Mouse (Mus musculus): Measurements from ENCODE around the gene BC048671. TPM values are rescaled to one million over a fixed set of nuclear protein-coding genes. Genes with fewer than 3 reads are reported as not detected.

Gene BC048671
- polyA plus RNA-seq, 1 experiment from 2014 or later, result not detected

DNA sequence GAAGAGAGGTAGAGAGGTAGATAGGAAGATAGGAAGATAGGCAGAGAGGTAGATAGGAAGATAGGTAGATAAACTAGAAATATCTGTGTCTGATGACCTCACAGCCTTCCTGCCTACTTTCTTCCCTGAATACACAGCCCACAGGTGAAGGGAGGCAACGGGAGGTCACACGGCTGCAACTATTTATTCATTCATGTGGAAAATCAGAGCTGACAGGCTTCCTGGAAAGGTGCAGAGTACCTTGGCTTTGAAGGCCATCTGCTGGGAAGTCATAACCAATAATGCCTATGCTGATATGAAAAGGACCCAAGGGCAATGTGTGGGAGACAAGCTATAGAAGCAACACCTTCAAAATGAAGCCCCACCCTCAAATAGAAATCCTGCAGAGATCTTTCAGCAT, 41.3 kb downstream of the BC048671 start:
- no peak for DNase-seq (ENCODE audit: low spot score)
- Histone ChIP-seq H3K27ac (ENCODE audit: low read depth, low read length) (no peak overlapping the region), H3K4me2 (ENCODE audit: low read length) (no peak overlapping the region), H3K27me3 (replicated peaks; ENCODE audit: control insufficient read depth, insufficient read depth, low read length) (no peaks in the 10 kb centered on the region), H3K36me3 (ENCODE audit: control insufficient read depth, insufficient read depth, low read length) (no peaks in the 10 kb centered on the region), H3K4me3 (ENCODE audit: low read depth, low read length) (no peak overlapping the region), H3K9me3 (replicated peaks; ENCODE audit: control insufficient read depth, low read length) (no peaks in the 10 kb centered on the region), H3K4me1 (ENCODE audit: control insufficient read depth, insufficient read depth, low read length) (no peaks in the 10 kb centered on the region), H3K9ac (ENCODE audit: low read length) (no peak overlapping the region)
- ATAC-seq, result no peak
- WGBS, result 66% methylated on average over 2 of the region's 2 CpGs

DNA sequence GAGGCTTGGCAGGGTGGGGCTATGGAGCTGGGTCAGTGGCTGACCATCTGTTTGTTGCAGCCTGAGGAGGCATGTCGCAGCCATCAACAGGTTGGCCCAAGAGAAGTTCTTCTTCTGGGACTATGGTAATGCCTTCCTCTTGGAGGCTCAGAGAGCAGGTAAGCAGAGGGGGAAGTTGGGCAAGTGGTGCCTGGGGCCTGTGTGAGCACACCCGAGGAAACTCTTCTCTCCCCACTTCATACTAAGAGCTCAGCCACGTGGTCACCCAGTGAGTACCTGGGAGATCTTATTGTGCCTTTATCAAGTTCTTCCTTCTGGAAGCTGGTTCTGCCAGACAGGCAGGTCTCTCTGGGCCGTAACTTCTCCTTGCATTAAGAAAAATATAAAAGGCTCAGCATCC, 46.2 kb downstream of the BC048671 start:
- DNase-seq (ENCODE audit: low spot score) (no peak), ATAC-seq (no peak)
- H3K9me3 ChIP-seq (replicated peaks; ENCODE audit: control insufficient read depth, low read length), result no peaks in the 10 kb centered on the region
- no peaks in the 10 kb centered on the region for H3K36me3 ChIP-seq (ENCODE audit: control insufficient read depth, insufficient read depth, low read length)
- H3K4me3 ChIP-seq (ENCODE audit: low read depth, low read length), result no peak overlapping the region
- WGBS, result 82% methylated on average over 4 of the region's 4 CpGs
- no peak overlapping the region for H3K4me2 ChIP-seq (ENCODE audit: low read length)
- H3K9ac ChIP-seq (ENCODE audit: low read length), result no peak overlapping the region
- no peak overlapping the region for H3K27ac ChIP-seq (ENCODE audit: low read depth, low read length)
- no peaks in the 10 kb centered on the region for H3K4me1 ChIP-seq (ENCODE audit: control insufficient read depth, insufficient read depth, low read length)
- H3K27me3 ChIP-seq (replicated peaks; ENCODE audit: control insufficient read depth, insufficient read depth, low read length), result no peaks in the 10 kb centered on the region

DNA sequence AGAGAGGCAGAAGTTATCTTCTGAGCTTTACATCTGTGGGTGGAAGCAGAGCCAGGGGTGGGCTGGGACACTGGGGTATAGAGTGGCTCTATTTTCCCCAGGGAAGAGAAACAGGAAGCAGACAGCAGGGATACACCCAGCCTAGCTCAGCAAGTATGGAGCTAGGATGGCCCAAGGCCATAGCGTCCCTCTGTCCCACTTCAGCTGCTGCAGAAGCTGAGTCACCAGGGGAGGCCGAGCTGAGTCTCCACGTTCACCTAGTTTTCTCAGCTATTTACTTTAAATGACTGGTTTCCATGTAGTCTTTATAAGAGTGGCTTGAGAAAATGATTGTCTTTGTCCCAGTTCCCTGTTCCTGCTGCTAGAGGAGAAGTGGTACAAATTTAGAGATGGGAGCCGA, 47.5 kb downstream of the BC048671 start:
- H3K9me3 ChIP-seq (replicated peaks; ENCODE audit: control insufficient read depth, low read length), result no peaks in the 10 kb centered on the region
- H3K27ac ChIP-seq (ENCODE audit: low read depth, low read length), result no peak overlapping the region
- H3K4me1 ChIP-seq (ENCODE audit: control insufficient read depth, insufficient read depth, low read length), result no peaks in the 10 kb centered on the region
- no peak overlapping the region for H3K4me3 ChIP-seq (ENCODE audit: low read depth, low read length)
- H3K9ac ChIP-seq (ENCODE audit: low read length), result no peak overlapping the region
- no peak for DNase-seq (ENCODE audit: low spot score)
- H3K4me2 ChIP-seq (ENCODE audit: low read length), result no peak overlapping the region
- no peak for ATAC-seq
- H3K36me3 ChIP-seq (ENCODE audit: control insufficient read depth, insufficient read depth, low read length), result no peaks in the 10 kb centered on the region
- WGBS, result 92% methylated on average over 4 of the region's 4 CpGs
- H3K27me3 ChIP-seq (replicated peaks; ENCODE audit: control insufficient read depth, insufficient read depth, low read length), result no peaks in the 10 kb centered on the region

- no peak for DNase-seq (ENCODE audit: low spot score)
- no peak overlapping the region for H3K9ac ChIP-seq (ENCODE audit: low read length)
- no peak for ATAC-seq
- WGBS, result 68% methylated on average over 2 of the region's 2 CpGs
- H3K27ac ChIP-seq (ENCODE audit: low read depth, low read length), result no peak overlapping the region
- no peaks in the 10 kb centered on the region for H3K4me1 ChIP-seq (ENCODE audit: control insufficient read depth, insufficient read depth, low read length)
- no peak overlapping the region for H3K4me3 ChIP-seq (ENCODE audit: low read depth, low read length)
- H3K27me3 ChIP-seq (replicated peaks; ENCODE audit: control insufficient read depth, insufficient read depth, low read length), result no peaks in the 10 kb centered on the region
- H3K9me3 ChIP-seq (replicated peaks; ENCODE audit: control insufficient read depth, low read length), result no peaks in the 10 kb centered on the region
- no peaks in the 10 kb centered on the region for H3K36me3 ChIP-seq (ENCODE audit: control insufficient read depth, insufficient read depth, low read length)
- H3K4me2 ChIP-seq (ENCODE audit: low read length), result no peak overlapping the region
Measured at GRCm38 (mm10) chr6:90350011-90350410, 49.0 kb downstream of the BC048671 start.

Other genes starting within 250 kb of the BC048671 start
- gene Vmn1r49, start 222.7 kb upstream of the BC048671 start, polyA plus RNA-seq (2014; fragmentation: Nextera tagmentation; extraction: Ambion mirVana), result not detected in 2 replicates
- gene Vmn1r50, start 199.8 kb upstream of the BC048671 start, polyA plus RNA-seq (2014; fragmentation: Nextera tagmentation; extraction: Ambion mirVana), result not detected in 2 replicates
- gene Vmn1r51, start 178.6 kb upstream of the BC048671 start, polyA plus RNA-seq (2014; fragmentation: Nextera tagmentation; extraction: Ambion mirVana), result not detected in 2 replicates
- gene Vmn1r52, start 126.4 kb upstream of the BC048671 start, polyA plus RNA-seq (2014; fragmentation: Nextera tagmentation; extraction: Ambion mirVana), result not detected in 2 replicates
- not detected in 2 replicates for gene V1ra8, start 98.4 kb upstream of the BC048671 start, polyA plus RNA-seq (2014; fragmentation: Nextera tagmentation; extraction: Ambion mirVana)
- not detected in 2 replicates for gene Vmn1r53, start 76.8 kb upstream of the BC048671 start, polyA plus RNA-seq (2014; fragmentation: Nextera tagmentation; extraction: Ambion mirVana)
- not detected in 2 replicates for gene Vmn1r54, start 54.9 kb upstream of the BC048671 start, polyA plus RNA-seq (2014; fragmentation: Nextera tagmentation; extraction: Ambion mirVana)
- not detected in 2 replicates for gene Chst13, start 24.0 kb downstream of the BC048671 start, polyA plus RNA-seq (2014; fragmentation: Nextera tagmentation; extraction: Ambion mirVana)
- gene Uroc1, start 32.1 kb downstream of the BC048671 start, polyA plus RNA-seq (2014; fragmentation: Nextera tagmentation; extraction: Ambion mirVana), result not detected in 2 replicates
- gene Zxdc, start 68.3 kb downstream of the BC048671 start, polyA plus RNA-seq (2014; fragmentation: Nextera tagmentation; extraction: Ambion mirVana), result 13.4 and 14.0 TPM in 2 replicates
- 3.0 and 3.1 TPM in 2 replicates for gene Cfap100, start 127.6 kb downstream of the BC048671 start, polyA plus RNA-seq (2014; fragmentation: Nextera tagmentation; extraction: Ambion mirVana)
- gene Klf15, start 161.4 kb downstream of the BC048671 start, polyA plus RNA-seq (2014; fragmentation: Nextera tagmentation; extraction: Ambion mirVana), result 10.3 and 12.0 TPM in 2 replicates
- 15.8 and 24.1 TPM in 2 replicates for gene Aldh1l1, start 185.2 kb downstream of the BC048671 start, polyA plus RNA-seq (2014; fragmentation: Nextera tagmentation; extraction: Ambion mirVana)